Mouse (Mus musculus): ENCODE data around the gene Cdkal1. TPM values are rescaled to one million over a fixed set of nuclear protein-coding genes. Genes with fewer than 3 reads are reported as not detected.

Gene Cdkal1
- polyA plus RNA-seq, 1 experiment from 2014 or later: 33.9 TPM

DNA sequence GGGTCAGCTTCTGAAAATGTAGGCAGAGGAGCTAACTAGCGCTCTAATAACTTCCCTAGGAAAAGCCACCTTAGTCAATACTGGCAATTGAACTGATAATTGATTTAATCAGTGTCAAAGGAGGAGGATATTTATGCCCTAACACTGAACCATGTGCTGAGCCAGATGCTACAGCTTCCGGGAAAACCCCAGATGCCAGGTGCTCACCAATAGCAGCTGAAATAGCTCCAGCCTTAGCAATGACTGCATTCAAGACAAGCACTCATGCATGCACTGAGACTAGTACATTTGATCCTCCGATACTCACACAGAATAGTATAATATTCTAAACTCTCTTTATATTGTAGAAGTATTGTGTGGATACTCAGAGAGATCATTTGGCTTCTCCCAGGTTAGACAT, 368.8 kb downstream of the Cdkal1 start:
- 74% methylated on average over 3 of the region's 3 CpGs for WGBS

DNA sequence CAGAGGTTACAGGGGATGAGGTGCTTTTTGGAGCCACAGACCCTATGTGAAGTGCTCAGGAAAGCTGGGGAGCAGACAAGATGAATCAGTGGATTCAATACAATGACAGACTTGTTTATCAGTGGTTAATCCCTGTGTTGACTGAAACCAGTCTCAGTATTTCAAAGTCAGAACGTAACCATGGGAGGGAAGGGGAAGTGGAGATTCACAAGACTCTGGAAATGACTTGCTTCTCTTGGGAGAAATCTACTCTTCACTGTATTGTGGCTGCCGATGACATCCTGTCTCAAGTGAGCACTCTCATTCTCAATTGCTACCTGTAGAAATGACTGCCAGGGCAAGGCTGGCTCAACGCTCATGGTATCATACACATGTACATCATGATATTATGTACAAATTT, 371.5 kb downstream of the Cdkal1 start:
- Histone ChIP-seq H3K4me1 (replicated peaks; ENCODE audit: control insufficient read depth, insufficient read depth, low read length) (no peaks in the 10 kb centered on the region), H3K36me3 (ENCODE audit: control insufficient read depth, insufficient read depth, low read length) (no peaks in the 10 kb centered on the region), H3K9ac (ENCODE audit: low read length) (no peak overlapping the region), H3K4me2 (ENCODE audit: low read length) (no peak overlapping the region), H3K27me3 (replicated peaks; ENCODE audit: control insufficient read depth, insufficient read depth, low read length) (no peaks in the 10 kb centered on the region), H3K4me3 (ENCODE audit: low read depth, low read length) (no peak overlapping the region), H3K9me3 (ENCODE audit: control insufficient read depth, low read length) (no peaks in the 10 kb centered on the region), H3K27ac (ENCODE audit: low read depth) (no peak overlapping the region)
- DNase-seq (ENCODE audit: low spot score) (no peak), ATAC-seq (replicated peaks; ENCODE audit: low FRiP score, low TSS enrichment, low read depth) (no peak)
- WGBS: 57% methylated on average over 3 of the region's 3 CpGs

More for the DNA sequence above, 368.8 kb downstream of the Cdkal1 start:
- Histone ChIP-seq H3K36me3 (ENCODE audit: control insufficient read depth, insufficient read depth, low read length) (no peaks in the 10 kb centered on the region), H3K4me3 (ENCODE audit: low read depth, low read length) (no peak overlapping the region), H3K4me1 (replicated peaks; ENCODE audit: control insufficient read depth, insufficient read depth, low read length) (no peaks in the 10 kb centered on the region), H3K9ac (ENCODE audit: low read length) (no peak overlapping the region), H3K9me3 (ENCODE audit: control insufficient read depth, low read length) (no peaks in the 10 kb centered on the region), H3K27me3 (replicated peaks; ENCODE audit: control insufficient read depth, insufficient read depth, low read length) (no peaks in the 10 kb centered on the region), H3K27ac (ENCODE audit: low read depth) (no peak overlapping the region), H3K4me2 (ENCODE audit: low read length) (no peak overlapping the region)
- DNase-seq (ENCODE audit: low spot score) (no peak), ATAC-seq (replicated peaks; ENCODE audit: low FRiP score, low TSS enrichment, low read depth) (no peak)

GRCm38 (mm10) chr13:29482147-29482863, 373.2 kb downstream of the Cdkal1 start:
- Histone ChIP-seq H3K27me3 (replicated peaks; ENCODE audit: control insufficient read depth, insufficient read depth, low read length) (no peaks in the 10 kb centered on the region), H3K36me3 (ENCODE audit: control insufficient read depth, insufficient read depth, low read length) (no peaks in the 10 kb centered on the region), H3K9ac (ENCODE audit: low read length) (no peak overlapping the region), H3K4me1 (replicated peaks; ENCODE audit: control insufficient read depth, insufficient read depth, low read length) (no peaks in the 10 kb centered on the region), H3K4me2 (ENCODE audit: low read length) (no peak overlapping the region), H3K27ac (ENCODE audit: low read depth) (no peak overlapping the region), H3K9me3 (ENCODE audit: control insufficient read depth, low read length) (no peaks in the 10 kb centered on the region), H3K4me3 (ENCODE audit: low read depth, low read length) (no peak overlapping the region)
- WGBS: 85% methylated on average over 9 of the region's 9 CpGs
- DNase-seq (ENCODE audit: low spot score) (no peak), ATAC-seq (replicated peaks; ENCODE audit: low FRiP score, low TSS enrichment, low read depth) (no peak)

DNA sequence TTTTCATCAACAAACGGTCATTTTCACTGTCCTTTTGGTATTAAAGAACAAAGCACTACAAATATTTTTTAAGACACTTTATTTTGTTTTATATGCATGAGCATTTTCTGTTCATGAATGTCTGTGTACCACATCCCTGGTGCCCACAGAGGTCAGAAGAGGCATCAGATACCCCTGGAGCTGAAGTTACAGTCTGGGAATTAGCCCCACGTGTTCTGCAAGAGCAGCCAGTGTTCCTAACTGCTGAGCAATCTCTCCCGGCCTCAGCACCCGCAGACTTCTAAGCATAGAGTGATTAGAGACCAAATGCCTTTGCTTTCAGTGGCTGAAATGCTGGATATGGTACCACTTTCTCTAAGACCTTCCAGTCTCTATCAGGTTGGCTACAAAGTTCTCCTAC, 379.1 kb downstream of the Cdkal1 start:
- ATAC-seq (replicated peaks; ENCODE audit: low FRiP score, low TSS enrichment, low read depth): no peak
- H3K9me3 ChIP-seq (ENCODE audit: control insufficient read depth, low read length): no peaks in the 10 kb centered on the region
- no peaks in the 10 kb centered on the region for H3K27me3 ChIP-seq (replicated peaks; ENCODE audit: control insufficient read depth, insufficient read depth, low read length)
- 76% methylated on average over 4 of the region's 4 CpGs for WGBS
- no peak for DNase-seq (ENCODE audit: low spot score)
- H3K36me3 ChIP-seq (ENCODE audit: control insufficient read depth, insufficient read depth, low read length): no peaks in the 10 kb centered on the region
- no peak overlapping the region for H3K4me2 ChIP-seq (ENCODE audit: low read length)
- no peaks in the 10 kb centered on the region for H3K4me1 ChIP-seq (replicated peaks; ENCODE audit: control insufficient read depth, insufficient read depth, low read length)
- H3K27ac ChIP-seq (ENCODE audit: low read depth): no peak overlapping the region
- no peak overlapping the region for H3K9ac ChIP-seq (ENCODE audit: low read length)
- no peak overlapping the region for H3K4me3 ChIP-seq (ENCODE audit: low read depth, low read length)

GRCm38 (mm10) chr13:29474301-29474700, 381.2 kb downstream of the Cdkal1 start:
- WGBS: 93% methylated on average over 9 of the region's 9 CpGs
- H3K4me2 ChIP-seq (ENCODE audit: low read length): no peak overlapping the region
- DNase-seq (ENCODE audit: low spot score): no peak

DNA sequence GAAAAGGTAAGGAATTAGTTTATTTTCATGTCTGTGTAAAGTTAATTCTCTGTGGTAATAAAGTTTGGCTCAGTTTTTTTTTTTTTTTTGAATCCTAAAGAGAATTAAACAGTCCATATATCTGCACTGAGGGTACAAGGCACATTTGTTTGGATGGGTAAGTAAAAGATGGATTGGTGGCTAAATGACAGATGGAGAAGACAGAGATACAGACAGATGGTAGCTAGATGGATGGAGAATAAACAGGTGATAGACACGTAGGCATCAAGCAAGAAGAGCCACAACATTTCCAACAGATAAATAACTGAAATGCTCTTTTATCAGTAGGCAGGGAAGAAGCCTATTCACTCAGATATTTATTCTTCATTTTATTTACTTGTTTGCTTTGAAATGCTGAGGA, 381.7 kb downstream of the Cdkal1 start:
- 94% methylated on average over 1 of the region's 1 CpGs for WGBS

More at GRCm38 (mm10) chr13:29474301-29474700, 381.2 kb downstream of the Cdkal1 start:
- Histone ChIP-seq H3K36me3 (ENCODE audit: control insufficient read depth, insufficient read depth, low read length) (no peaks in the 10 kb centered on the region), H3K27me3 (replicated peaks; ENCODE audit: control insufficient read depth, insufficient read depth, low read length) (no peaks in the 10 kb centered on the region), H3K9me3 (ENCODE audit: control insufficient read depth, low read length) (no peaks in the 10 kb centered on the region), H3K9ac (ENCODE audit: low read length) (no peak overlapping the region), H3K4me1 (replicated peaks; ENCODE audit: control insufficient read depth, insufficient read depth, low read length) (no peaks in the 10 kb centered on the region), H3K4me3 (ENCODE audit: low read depth, low read length) (no peak overlapping the region), H3K27ac (ENCODE audit: low read depth) (no peak overlapping the region)
- no peak for ATAC-seq (replicated peaks; ENCODE audit: low FRiP score, low TSS enrichment, low read depth)

GRCm38 (mm10) chr13:29462271-29462670, 393.2 kb downstream of the Cdkal1 start:
- no peaks in the 10 kb centered on the region for H3K4me1 ChIP-seq (replicated peaks; ENCODE audit: control insufficient read depth, insufficient read depth, low read length)
- 76% methylated on average over 6 of the region's 6 CpGs for WGBS
- ATAC-seq (replicated peaks; ENCODE audit: low FRiP score, low TSS enrichment, low read depth) (no peak), DNase-seq (ENCODE audit: low spot score) (no peak)
- H3K36me3 ChIP-seq (ENCODE audit: control insufficient read depth, insufficient read depth, low read length): no peaks in the 10 kb centered on the region
- no peak overlapping the region for H3K4me2 ChIP-seq (ENCODE audit: low read length)
- H3K27me3 ChIP-seq (replicated peaks; ENCODE audit: control insufficient read depth, insufficient read depth, low read length): no peaks in the 10 kb centered on the region
- H3K9me3 ChIP-seq (ENCODE audit: control insufficient read depth, low read length): no peaks in the 10 kb centered on the region
- no peak overlapping the region for H3K27ac ChIP-seq (ENCODE audit: low read depth)
- no peak overlapping the region for H3K4me3 ChIP-seq (ENCODE audit: low read depth, low read length)
- no peak overlapping the region for H3K9ac ChIP-seq (ENCODE audit: low read length)

More for the DNA sequence above, 381.7 kb downstream of the Cdkal1 start:
- no peaks in the 10 kb centered on the region for H3K9me3 ChIP-seq (ENCODE audit: control insufficient read depth, low read length)
- ATAC-seq (replicated peaks; ENCODE audit: low FRiP score, low TSS enrichment, low read depth): no peak
- no peaks in the 10 kb centered on the region for H3K4me1 ChIP-seq (replicated peaks; ENCODE audit: control insufficient read depth, insufficient read depth, low read length)
- H3K36me3 ChIP-seq (ENCODE audit: control insufficient read depth, insufficient read depth, low read length): no peaks in the 10 kb centered on the region
- no peaks in the 10 kb centered on the region for H3K27me3 ChIP-seq (replicated peaks; ENCODE audit: control insufficient read depth, insufficient read depth, low read length)
- no peak overlapping the region for H3K4me2 ChIP-seq (ENCODE audit: low read length)
- no peak overlapping the region for H3K9ac ChIP-seq (ENCODE audit: low read length)
- no peak for DNase-seq (ENCODE audit: low spot score)
- no peak overlapping the region for H3K4me3 ChIP-seq (ENCODE audit: low read depth, low read length)
- no peak overlapping the region for H3K27ac ChIP-seq (ENCODE audit: low read depth)

- DNase-seq (ENCODE audit: low spot score) (no peak), ATAC-seq (replicated peaks; ENCODE audit: low FRiP score, low TSS enrichment, low read depth) (no peak)
- WGBS: 47% methylated on average over 5 of the region's 5 CpGs
- Histone ChIP-seq H3K9ac (ENCODE audit: low read length) (no peak overlapping the region), H3K4me1 (replicated peaks; ENCODE audit: control insufficient read depth, insufficient read depth, low read length) (no peaks in the 10 kb centered on the region), H3K4me2 (ENCODE audit: low read length) (no peak overlapping the region), H3K36me3 (ENCODE audit: control insufficient read depth, insufficient read depth, low read length) (no peaks in the 10 kb centered on the region), H3K9me3 (ENCODE audit: control insufficient read depth, low read length) (no peaks in the 10 kb centered on the region), H3K27ac (ENCODE audit: low read depth) (no peak overlapping the region), H3K4me3 (ENCODE audit: low read depth, low read length) (no peak overlapping the region), H3K27me3 (replicated peaks; ENCODE audit: control insufficient read depth, insufficient read depth, low read length) (no peaks in the 10 kb centered on the region)
Observed at GRCm38 (mm10) chr13:29460741-29461140, 394.7 kb downstream of the Cdkal1 start.

GRCm38 (mm10) chr13:29458385-29458784, 397.1 kb downstream of the Cdkal1 start:
- Histone ChIP-seq H3K4me3 (ENCODE audit: low read depth, low read length) (no peak overlapping the region), H3K27ac (ENCODE audit: low read depth) (no peak overlapping the region), H3K4me2 (ENCODE audit: low read length) (no peak overlapping the region), H3K9ac (ENCODE audit: low read length) (no peak overlapping the region), H3K4me1 (replicated peaks; ENCODE audit: control insufficient read depth, insufficient read depth, low read length) (no peaks in the 10 kb centered on the region; the same call in 1 of the 2 replicates), H3K36me3 (ENCODE audit: control insufficient read depth, insufficient read depth, low read length) (no peaks in the 10 kb centered on the region), H3K9me3 (ENCODE audit: control insufficient read depth, low read length) (no peaks in the 10 kb centered on the region), H3K27me3 (replicated peaks; ENCODE audit: control insufficient read depth, insufficient read depth, low read length) (no peaks in the 10 kb centered on the region)
- WGBS: 37% methylated on average over 1 of the region's 1 CpGs
- DNase-seq (ENCODE audit: low spot score) (no peak), ATAC-seq (replicated peaks; ENCODE audit: low FRiP score, low TSS enrichment, low read depth) (no peak)

Measured in intestine, embryonic 14.5 days (tissue).